Mouse (Mus musculus): ENCODE data around the gene Trim13.

Trim13 gene

DNA sequence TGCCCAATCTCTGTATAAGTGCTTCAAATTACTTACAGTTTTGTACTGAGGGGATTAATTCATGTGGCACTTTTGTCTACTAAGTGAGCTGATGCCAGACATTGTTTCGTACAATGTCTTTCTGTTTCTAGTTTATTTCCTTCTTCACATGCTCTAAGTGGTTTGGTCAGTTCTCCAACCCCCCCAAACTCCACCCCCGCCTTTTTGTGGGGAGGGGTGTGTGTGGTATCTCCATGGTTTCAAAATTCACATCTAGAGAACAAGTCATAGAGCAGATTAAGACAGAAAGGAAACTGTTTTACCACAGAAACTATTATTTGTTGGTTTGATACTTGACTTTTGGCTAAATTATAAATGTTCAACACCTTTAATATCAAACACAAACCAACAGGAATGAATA is 22.3 kb downstream of the Trim13 start:
- DNase-seq, result no peak

DNA sequence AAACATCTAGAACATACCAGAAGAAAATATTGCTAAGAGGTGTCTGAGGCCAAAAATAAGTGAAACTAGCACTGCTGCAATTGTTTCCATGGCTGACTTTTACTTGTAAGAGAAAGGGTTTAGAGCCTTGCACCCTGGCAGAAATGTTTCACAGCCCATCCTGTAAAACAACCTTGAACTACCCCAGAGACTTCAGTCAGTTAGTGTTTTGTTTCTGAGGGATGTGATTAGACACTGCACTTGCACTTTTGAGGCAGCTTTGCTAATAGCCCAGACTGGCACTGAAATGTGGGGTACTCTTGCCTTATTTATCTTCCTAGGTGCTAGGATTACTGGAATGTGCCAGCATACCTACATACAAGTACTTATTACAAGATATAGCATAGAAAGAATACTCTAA is 37.9 kb downstream of the Trim13 start:
- DNase-seq, result no peak

DNA sequence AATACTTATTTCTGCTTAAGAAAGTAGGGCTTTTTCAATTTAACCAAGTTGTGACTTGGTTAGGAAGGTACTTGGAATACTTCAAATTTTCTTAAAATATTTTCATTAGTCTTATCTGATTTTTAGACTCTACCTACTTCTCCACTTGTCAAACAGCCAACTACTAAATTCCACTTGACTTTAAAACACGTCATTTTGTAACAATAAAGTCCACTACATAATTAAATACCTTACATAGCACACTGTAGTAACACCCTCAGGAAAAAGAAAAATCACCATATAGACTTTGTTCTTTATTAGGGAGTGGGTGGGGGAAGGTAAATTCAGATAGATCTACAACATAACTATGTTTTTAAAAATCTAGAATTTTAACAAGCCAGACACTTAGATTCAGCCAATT is 44.6 kb downstream of the Trim13 start:
- no peak for DNase-seq

DNA sequence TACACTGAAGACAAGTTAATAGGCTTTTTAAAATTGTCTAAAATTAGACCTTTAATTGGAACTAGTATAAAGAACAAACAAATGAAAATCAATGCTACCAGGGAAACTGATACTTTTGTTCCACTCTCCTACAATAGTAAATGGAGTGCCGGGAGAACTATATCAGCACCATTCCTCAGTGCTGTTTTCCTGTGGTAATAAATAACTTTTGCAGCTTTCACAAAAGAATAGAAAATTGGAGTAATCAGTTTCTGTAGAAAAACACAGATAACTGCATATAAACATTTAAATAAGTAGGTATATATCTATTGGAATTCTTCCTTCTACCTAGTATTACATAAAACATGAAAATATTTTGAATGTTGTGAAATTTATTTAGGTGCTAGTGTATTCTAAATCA is 47.5 kb downstream of the Trim13 start:
- DNase-seq, result no peak

DNA sequence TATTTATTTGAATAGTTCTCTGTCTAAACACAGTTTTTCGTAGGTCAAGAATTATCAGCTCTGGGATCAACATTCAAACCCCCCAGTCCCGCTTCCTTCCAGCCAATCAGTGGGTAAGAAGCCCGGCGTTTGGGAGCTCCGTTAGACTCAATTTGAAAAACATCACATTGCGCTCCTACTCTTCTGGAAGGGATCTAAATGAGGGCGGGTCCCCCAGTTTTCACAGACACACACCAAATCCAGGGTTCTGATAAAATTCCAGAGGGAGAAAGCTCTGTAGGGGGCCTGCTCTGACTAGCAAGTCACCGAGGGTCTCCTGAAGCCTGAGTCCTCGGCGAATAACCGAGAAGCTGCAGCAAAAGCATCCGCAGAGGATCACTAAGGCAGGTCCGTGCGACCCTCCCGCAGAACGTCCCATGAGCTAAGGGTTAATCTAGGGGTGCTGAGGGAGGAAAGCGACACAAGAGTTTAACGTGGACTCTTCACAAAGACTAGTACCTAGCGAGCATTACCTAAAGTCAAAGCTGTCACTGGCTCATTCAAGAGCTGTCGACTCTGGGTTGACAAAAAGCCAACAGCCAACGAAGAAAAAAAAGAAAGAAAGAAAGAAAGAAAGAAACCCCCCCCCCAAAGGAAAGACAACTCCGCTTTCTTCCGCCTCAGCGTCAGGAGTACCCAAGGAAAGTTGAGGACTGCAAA is 49.3 kb downstream of the Trim13 start:
- DNase-seq, result peak; percentile 43

DNA sequence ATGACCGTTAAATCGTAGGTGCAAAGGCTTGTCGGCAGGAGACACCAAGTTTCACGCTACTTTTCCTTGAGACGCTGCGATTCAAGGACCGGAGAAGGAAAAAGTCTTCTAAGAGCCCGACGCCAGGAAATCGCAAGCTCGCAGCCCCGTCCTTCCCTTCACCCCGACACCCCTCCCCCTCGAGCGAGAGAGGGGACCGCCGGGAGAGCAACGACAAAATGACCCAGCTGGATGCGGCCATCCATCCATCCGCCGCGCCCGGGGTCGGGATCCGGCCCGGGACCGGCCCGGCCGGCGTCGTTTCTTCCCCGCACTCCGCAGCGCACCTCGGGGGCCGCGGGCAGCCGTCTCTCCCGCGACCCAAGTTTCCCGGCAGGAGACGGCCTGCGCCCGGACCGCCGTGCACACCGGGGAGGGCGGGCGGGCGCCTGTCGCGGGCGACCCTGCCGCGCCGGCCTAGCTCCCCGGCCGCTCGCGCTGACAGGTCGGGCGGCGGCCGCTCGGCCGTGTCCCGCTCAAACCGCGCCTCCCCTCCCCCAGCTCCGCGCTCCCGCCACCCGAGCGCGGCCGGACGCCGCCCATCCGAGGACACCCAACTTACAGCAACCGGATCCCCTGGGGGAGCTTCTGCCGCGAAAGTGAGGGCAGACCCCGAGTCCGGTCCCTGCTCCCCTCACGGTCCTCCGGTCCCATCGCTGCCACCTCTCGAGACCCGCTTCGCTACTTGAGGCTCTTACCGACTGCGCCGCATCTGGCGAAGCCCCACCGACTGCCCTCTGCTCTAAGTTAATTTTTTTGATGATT is 50.0 kb downstream of the Trim13 start:
- DNase-seq, result peak; percentile 46

DNA sequence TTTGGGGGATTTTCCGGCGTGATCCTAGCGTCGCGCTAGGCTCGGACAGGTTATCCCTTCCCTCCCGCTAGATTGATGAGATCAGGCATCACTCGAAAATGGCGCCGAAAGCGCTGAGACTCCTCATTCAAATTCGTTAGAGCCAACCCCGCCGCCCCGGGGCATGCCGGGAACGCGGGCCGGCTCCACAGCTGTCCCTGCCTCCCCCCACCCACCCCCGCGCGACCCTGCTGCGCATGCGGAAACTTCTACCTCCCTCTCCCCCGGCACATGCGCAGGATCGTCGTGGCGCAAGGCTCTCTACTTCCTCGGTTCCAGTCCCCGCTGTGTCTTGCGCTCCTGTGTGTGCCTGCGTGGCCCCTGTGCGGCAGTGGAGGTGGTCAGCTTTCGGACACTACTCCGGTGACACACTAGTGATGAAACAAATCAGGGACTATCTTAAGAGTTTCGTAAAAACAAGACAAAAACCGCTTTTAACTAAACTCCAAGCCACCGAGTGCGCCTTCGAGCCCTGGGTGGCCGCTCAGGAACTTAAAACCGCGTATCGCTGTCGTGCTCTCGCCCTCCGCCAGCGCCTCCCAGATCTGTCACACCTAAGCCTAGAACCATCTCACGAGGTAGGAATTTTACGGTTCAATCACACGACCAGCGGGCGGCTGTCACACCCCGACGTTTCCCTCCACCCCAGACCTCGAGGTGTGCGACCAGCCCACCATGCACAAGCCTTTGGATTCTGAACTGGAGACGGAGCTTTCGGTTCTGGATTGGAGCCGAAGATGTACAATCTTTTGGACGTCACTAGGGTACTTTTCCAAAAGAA is 50.8 kb downstream of the Trim13 start:
- DNase-seq, result peak; percentile 92

DNA sequence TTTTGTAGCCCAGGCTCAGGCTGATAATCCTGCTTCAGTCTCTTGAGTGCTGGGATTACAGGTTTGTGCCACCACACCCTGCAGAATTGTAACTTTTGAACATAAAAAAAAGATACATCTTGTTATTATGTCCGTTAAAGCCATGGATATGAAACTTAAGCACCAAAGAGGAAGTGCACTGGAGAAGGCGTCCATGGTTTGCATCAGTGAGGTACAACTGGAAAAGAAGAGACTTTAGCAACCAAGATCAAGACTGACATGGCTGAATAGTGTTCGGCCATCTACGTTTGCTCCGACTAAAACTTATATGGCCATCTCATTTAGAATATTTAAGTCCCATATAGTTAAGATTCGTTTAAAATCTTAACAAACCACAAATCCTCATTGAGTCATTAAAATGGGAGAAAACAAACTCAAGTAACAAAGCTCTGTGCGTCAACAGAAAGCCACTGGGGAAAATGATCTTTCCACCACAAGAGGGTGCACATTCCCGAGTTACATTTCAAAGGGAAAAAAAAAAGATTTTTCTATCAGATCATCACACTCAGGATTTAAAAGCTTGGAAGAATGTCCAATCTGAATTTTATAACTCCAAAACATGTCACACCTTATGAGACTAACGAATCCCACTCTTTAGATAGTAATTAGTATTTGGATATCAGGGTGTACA is 52.4 kb downstream of the Trim13 start:
- DNase-seq, result no peak

Measured in cerebellum, adult 11-12 months (tissue).